Mouse (Mus musculus): ENCODE results near the gene Kctd5. TPM values are rescaled to one million over a fixed set of nuclear protein-coding genes. Genes with fewer than 3 reads are reported as not detected.
A peak's percentile ranks its signal among the peaks of the same experiment; 100 is the strongest.

Gene Kctd5
- polyA plus RNA-seq, 1 experiment from 2014 or later, result 52.8 TPM

DNA sequence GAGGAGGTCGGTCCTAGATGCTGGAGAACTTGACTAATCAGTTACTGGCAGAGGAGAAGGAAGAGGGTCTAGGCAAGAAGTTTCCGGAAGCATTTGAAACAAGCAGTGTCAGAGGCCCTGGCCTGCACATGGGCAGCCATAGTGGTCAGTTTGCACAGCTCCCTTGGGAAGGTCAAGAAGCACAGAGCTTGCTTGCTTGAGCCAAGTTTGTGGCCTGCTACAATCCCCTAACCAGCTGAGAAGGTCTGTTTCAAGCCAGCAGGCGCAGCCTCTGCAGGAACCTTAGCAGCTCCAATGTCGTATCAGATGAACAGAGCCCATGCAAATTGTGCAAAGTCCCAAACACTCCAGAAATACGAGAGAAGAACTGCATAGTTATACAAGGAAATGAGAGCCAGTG lies 25.2 kb downstream of the Kctd5 start:
- peaks cover 61% of the 10 kb centered on the region for H3K36me3 ChIP-seq (ENCODE audit: control insufficient read depth, insufficient read depth, low read length)
- DNase-seq (ENCODE audit: low spot score), result no peak

GRCm38 (mm10) chr17:24046026-24046425 lies 27.3 kb downstream of the Kctd5 start:
- no peak for ATAC-seq (replicated peaks; ENCODE audit: low FRiP score, low TSS enrichment, low read depth)
- no peak for DNase-seq (ENCODE audit: low spot score)
- Histone ChIP-seq H3K4me2 (ENCODE audit: low read length) (no peak overlapping the region), H3K4me1 (replicated peaks; ENCODE audit: control insufficient read depth, insufficient read depth, low read length) (no peaks in the 10 kb centered on the region), H3K27me3 (replicated peaks; ENCODE audit: control insufficient read depth, insufficient read depth, low read length) (no peaks in the 10 kb centered on the region), H3K9ac (ENCODE audit: low read length) (no peak overlapping the region), H3K4me3 (ENCODE audit: low read depth, low read length) (no peak overlapping the region), H3K36me3 (ENCODE audit: control insufficient read depth, insufficient read depth, low read length) (peaks cover 41% of the 10 kb centered on the region), H3K9me3 (ENCODE audit: control insufficient read depth, low read length) (no peaks in the 10 kb centered on the region), H3K27ac (ENCODE audit: low read depth) (no peak overlapping the region)
- 39% methylated on average over 5 of the region's 5 CpGs for WGBS

More for the DNA sequence above, 25.2 kb downstream of the Kctd5 start:
- Histone ChIP-seq H3K9ac (ENCODE audit: low read length) (no peak overlapping the region), H3K4me3 (ENCODE audit: low read depth, low read length) (no peak overlapping the region), H3K4me2 (ENCODE audit: low read length) (no peak overlapping the region), H3K27me3 (replicated peaks; ENCODE audit: control insufficient read depth, insufficient read depth, low read length) (no peaks in the 10 kb centered on the region), H3K4me1 (replicated peaks; ENCODE audit: control insufficient read depth, insufficient read depth, low read length) (no peaks in the 10 kb centered on the region), H3K9me3 (ENCODE audit: control insufficient read depth, low read length) (no peaks in the 10 kb centered on the region), H3K27ac (ENCODE audit: low read depth) (no peak overlapping the region)
- WGBS, result 78% methylated on average over 5 of the region's 5 CpGs
- no peak for ATAC-seq (replicated peaks; ENCODE audit: low FRiP score, low TSS enrichment, low read depth)

DNA sequence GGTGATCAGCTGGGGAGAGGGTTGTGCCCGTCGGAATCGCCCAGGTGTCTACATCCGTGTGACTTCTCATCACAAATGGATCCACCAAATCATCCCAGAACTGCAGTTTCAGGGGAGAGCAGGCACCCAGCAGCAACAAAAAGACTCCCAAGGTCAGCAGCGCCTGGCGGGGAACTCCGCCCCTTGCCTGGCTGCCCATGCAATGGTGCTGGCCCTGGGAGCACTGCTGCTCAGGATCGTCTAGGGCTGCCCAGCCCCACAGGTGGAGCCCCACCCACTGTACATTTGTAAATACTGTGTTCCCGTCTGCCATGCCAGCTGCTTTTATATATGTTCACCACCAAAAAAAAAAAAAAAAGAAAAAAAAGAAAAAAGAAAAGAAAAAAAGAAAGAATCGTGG lies 27.7 kb downstream of the Kctd5 start:
- H3K27me3 ChIP-seq (replicated peaks; ENCODE audit: control insufficient read depth, insufficient read depth, low read length), result no peaks in the 10 kb centered on the region
- 71% methylated on average over 10 of the region's 10 CpGs for WGBS

DNA sequence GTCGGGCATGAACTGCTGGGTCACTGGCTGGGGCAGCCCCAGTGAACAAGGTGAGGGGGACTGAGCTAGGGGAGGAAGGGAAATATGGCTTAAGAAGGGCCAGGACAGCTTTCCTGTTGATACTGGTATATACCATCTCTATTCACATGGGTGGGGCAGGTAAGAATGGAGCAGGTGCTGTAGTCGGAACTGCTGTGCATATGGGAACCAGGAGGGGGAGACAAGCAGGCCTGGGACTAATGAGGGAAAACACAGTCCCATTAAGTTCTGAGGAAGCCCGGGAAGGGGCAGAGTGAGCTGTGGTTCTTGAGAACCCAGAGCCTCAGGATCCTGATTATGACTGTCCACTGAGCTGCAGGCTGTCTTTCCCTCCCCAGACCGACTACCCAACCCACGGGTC lies 28.8 kb downstream of the Kctd5 start:
- H3K27me3 ChIP-seq (replicated peaks; ENCODE audit: control insufficient read depth, insufficient read depth, low read length), result no peaks in the 10 kb centered on the region
- ATAC-seq (replicated peaks; ENCODE audit: low FRiP score, low TSS enrichment, low read depth) (no peak; the same call in 1 of the 2 replicates), DNase-seq (ENCODE audit: low spot score) (no peak)
- no peak overlapping the region for H3K9ac ChIP-seq (ENCODE audit: low read length)
- no peak overlapping the region for H3K4me2 ChIP-seq (ENCODE audit: low read length)
- H3K4me1 ChIP-seq (replicated peaks; ENCODE audit: control insufficient read depth, insufficient read depth, low read length), result no peaks in the 10 kb centered on the region
- H3K27ac ChIP-seq (ENCODE audit: low read depth), result no peak overlapping the region
- H3K4me3 ChIP-seq (ENCODE audit: low read depth, low read length), result no peak overlapping the region
- peaks cover 26% of the 10 kb centered on the region for H3K36me3 ChIP-seq (ENCODE audit: control insufficient read depth, insufficient read depth, low read length)
- 61% methylated on average over 5 of the region's 5 CpGs for WGBS
- H3K9me3 ChIP-seq (ENCODE audit: control insufficient read depth, low read length), result no peaks in the 10 kb centered on the region

More for the DNA sequence above, 27.7 kb downstream of the Kctd5 start:
- H3K4me3 ChIP-seq (ENCODE audit: low read depth, low read length), result no peak overlapping the region
- H3K4me2 ChIP-seq (ENCODE audit: low read length), result no peak overlapping the region
- no peaks in the 10 kb centered on the region for H3K4me1 ChIP-seq (replicated peaks; ENCODE audit: control insufficient read depth, insufficient read depth, low read length)
- ATAC-seq (replicated peaks; ENCODE audit: low FRiP score, low TSS enrichment, low read depth) (no peak), DNase-seq (ENCODE audit: low spot score) (no peak)
- no peak overlapping the region for H3K9ac ChIP-seq (ENCODE audit: low read length)
- H3K36me3 ChIP-seq (ENCODE audit: control insufficient read depth, insufficient read depth, low read length), result peaks cover 37% of the 10 kb centered on the region
- no peak overlapping the region for H3K27ac ChIP-seq (ENCODE audit: low read depth)
- H3K9me3 ChIP-seq (ENCODE audit: control insufficient read depth, low read length), result no peaks in the 10 kb centered on the region

GRCm38 (mm10) chr17:24037844-24038243 lies 35.4 kb downstream of the Kctd5 start, which contains the start of gene Prss27:
Gene Prss27 (plus strand): TSS chr17:24038144.
- no peaks in the 10 kb centered on the region for H3K9me3 ChIP-seq (ENCODE audit: control insufficient read depth, low read length)
- no peak within 1 kb of the TSS for H3K4me3 ChIP-seq (ENCODE audit: low read depth, low read length)
- H3K36me3 ChIP-seq (ENCODE audit: control insufficient read depth, insufficient read depth, low read length), result no peaks in the 10 kb centered on the region
- H3K9ac ChIP-seq (ENCODE audit: low read length), result no peak within 1 kb of the TSS
- H3K27ac ChIP-seq (ENCODE audit: low read depth), result no peak within 1 kb of the TSS
- 0 out of 2 replicates have a peak, but pooled peaks have one; percentile 29 for ATAC-seq (replicated peaks; ENCODE audit: low FRiP score, low TSS enrichment, low read depth)
- H3K4me1 ChIP-seq (replicated peaks; ENCODE audit: control insufficient read depth, insufficient read depth, low read length), result no peaks in the 10 kb centered on the region
- DNase-seq (ENCODE audit: low spot score), result no peak
- H3K27me3 ChIP-seq (replicated peaks; ENCODE audit: control insufficient read depth, insufficient read depth, low read length), result no peaks in the 10 kb centered on the region
- H3K4me2 ChIP-seq (ENCODE audit: low read length), result no peak within 1 kb of the TSS
- 74% methylated on average over 4 of the region's 4 CpGs for WGBS

- DNase-seq (ENCODE audit: low spot score) (no peak), ATAC-seq (replicated peaks; ENCODE audit: low FRiP score, low TSS enrichment, low read depth) (peak; percentile 66; the same call in 1 of the 2 replicates)
- 72% methylated on average over 13 of the region's 13 CpGs for WGBS
- H3K4me2 ChIP-seq (ENCODE audit: low read length), result no peak overlapping the region
- no peaks in the 10 kb centered on the region for H3K27me3 ChIP-seq (replicated peaks; ENCODE audit: control insufficient read depth, insufficient read depth, low read length)
- no peak overlapping the region for H3K9ac ChIP-seq (ENCODE audit: low read length)
- H3K4me1 ChIP-seq (replicated peaks; ENCODE audit: control insufficient read depth, insufficient read depth, low read length), result no peaks in the 10 kb centered on the region
- H3K27ac ChIP-seq (ENCODE audit: low read depth), result no peak overlapping the region
- H3K36me3 ChIP-seq (ENCODE audit: control insufficient read depth, insufficient read depth, low read length), result no peaks in the 10 kb centered on the region
- H3K4me3 ChIP-seq (ENCODE audit: low read depth, low read length), result no peak overlapping the region
- H3K9me3 ChIP-seq (ENCODE audit: control insufficient read depth, low read length), result no peaks in the 10 kb centered on the region
These were observed 35.9 kb downstream of the Kctd5 start for GRCm38 (mm10) chr17:24037360-24037759.

DNA sequence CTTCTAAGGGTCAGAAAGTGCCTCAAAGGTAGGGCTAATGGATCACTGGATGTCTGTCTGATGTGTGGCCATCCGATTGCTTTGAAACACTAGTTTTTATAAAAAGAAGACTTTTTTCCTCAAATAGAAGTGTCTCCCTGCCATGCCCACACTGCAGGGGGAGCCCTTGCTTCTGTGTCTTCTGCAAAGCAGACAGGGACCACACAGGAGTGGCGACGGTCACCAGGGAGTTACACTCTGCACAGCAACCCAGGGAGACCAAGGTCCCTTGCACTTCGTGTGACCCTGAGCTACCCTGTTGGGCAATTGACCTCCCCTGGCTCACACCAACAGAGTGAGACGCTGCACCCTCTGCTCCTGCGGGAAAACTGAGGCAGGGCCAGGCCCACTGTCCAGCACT lies 36.3 kb downstream of the Kctd5 start:
- no peaks in the 10 kb centered on the region for H3K4me1 ChIP-seq (replicated peaks; ENCODE audit: control insufficient read depth, insufficient read depth, low read length)
- H3K36me3 ChIP-seq (ENCODE audit: control insufficient read depth, insufficient read depth, low read length), result no peaks in the 10 kb centered on the region
- H3K4me3 ChIP-seq (ENCODE audit: low read depth, low read length), result no peak overlapping the region
- no peak overlapping the region for H3K9ac ChIP-seq (ENCODE audit: low read length)
- 74% methylated on average over 6 of the region's 6 CpGs for WGBS
- no peaks in the 10 kb centered on the region for H3K9me3 ChIP-seq (ENCODE audit: control insufficient read depth, low read length)
- no peaks in the 10 kb centered on the region for H3K27me3 ChIP-seq (replicated peaks; ENCODE audit: control insufficient read depth, insufficient read depth, low read length)
- DNase-seq (ENCODE audit: low spot score), result no peak
- no peak overlapping the region for H3K27ac ChIP-seq (ENCODE audit: low read depth)
- ATAC-seq (replicated peaks; ENCODE audit: low FRiP score, low TSS enrichment, low read depth), result peak; percentile 50; the same call in 1 of the 2 replicates
- H3K4me2 ChIP-seq (ENCODE audit: low read length), result no peak overlapping the region

GRCm38 (mm10) chr17:24035087-24035486 lies 38.2 kb downstream of the Kctd5 start:
- Histone ChIP-seq H3K9ac (ENCODE audit: low read length) (no peak overlapping the region), H3K4me2 (ENCODE audit: low read length) (no peak overlapping the region), H3K4me1 (replicated peaks; ENCODE audit: control insufficient read depth, insufficient read depth, low read length) (no peaks in the 10 kb centered on the region), H3K9me3 (ENCODE audit: control insufficient read depth, low read length) (no peaks in the 10 kb centered on the region), H3K27me3 (replicated peaks; ENCODE audit: control insufficient read depth, insufficient read depth, low read length) (no peaks in the 10 kb centered on the region), H3K36me3 (ENCODE audit: control insufficient read depth, insufficient read depth, low read length) (no peaks in the 10 kb centered on the region), H3K27ac (ENCODE audit: low read depth) (no peak overlapping the region), H3K4me3 (ENCODE audit: low read depth, low read length) (no peak overlapping the region)
- WGBS, result 59% methylated on average over 7 of the region's 7 CpGs
- DNase-seq (ENCODE audit: low spot score), result no peak
- no peak for ATAC-seq (replicated peaks; ENCODE audit: low FRiP score, low TSS enrichment, low read depth)

DNA sequence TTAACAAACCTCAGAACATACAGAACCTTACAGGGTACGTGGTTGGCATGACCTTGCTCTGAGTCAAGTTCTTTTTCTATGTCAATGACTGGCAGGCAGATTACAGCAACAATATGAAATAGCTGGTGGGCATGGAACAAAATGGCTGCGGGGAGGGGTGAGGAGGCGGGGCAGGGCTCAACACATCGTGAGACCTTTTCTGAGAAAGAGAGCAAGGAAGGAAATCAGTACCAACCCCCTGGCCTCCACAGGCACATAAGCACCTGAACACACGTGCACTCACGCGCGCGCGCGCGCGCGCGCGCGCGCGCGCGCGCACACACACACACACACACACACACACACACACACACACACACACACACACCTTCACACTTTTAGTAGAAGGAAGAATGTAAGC lies 42.7 kb downstream of the Kctd5 start:
- no peaks in the 10 kb centered on the region for H3K9me3 ChIP-seq (ENCODE audit: control insufficient read depth, low read length)
- no peaks in the 10 kb centered on the region for H3K27me3 ChIP-seq (replicated peaks; ENCODE audit: control insufficient read depth, insufficient read depth, low read length)
- no peak overlapping the region for H3K9ac ChIP-seq (ENCODE audit: low read length)
- WGBS, result 78% methylated on average over 20 of the region's 22 CpGs
- no peaks in the 10 kb centered on the region for H3K36me3 ChIP-seq (ENCODE audit: control insufficient read depth, insufficient read depth, low read length)
- no peak overlapping the region for H3K4me2 ChIP-seq (ENCODE audit: low read length)
- H3K27ac ChIP-seq (ENCODE audit: low read depth), result no peak overlapping the region
- ATAC-seq (replicated peaks; ENCODE audit: low FRiP score, low TSS enrichment, low read depth) (no peak), DNase-seq (ENCODE audit: low spot score) (no peak)
- no peaks in the 10 kb centered on the region for H3K4me1 ChIP-seq (replicated peaks; ENCODE audit: control insufficient read depth, insufficient read depth, low read length)
- H3K4me3 ChIP-seq (ENCODE audit: low read depth, low read length), result no peak overlapping the region

All from intestine, embryonic 14.5 days (tissue).